Mouse (Mus musculus) left cerebral cortex, postnatal 14 days (tissue): ENCODE data around the gene Ppp1r14c. TPM values are rescaled to one million over a fixed set of nuclear protein-coding genes. Genes with fewer than 3 reads are reported as not detected.

Source experiments
- DNase-seq, 2 experiments: peaks; one replicate each; pipeline ENCODE4 v3.0.0; 2021 to 2022; ENCODE audit warnings: low spot score in 2 of 2, mixed read lengths in 1 of 2
- intact Hi-C: fragments of 180-260 bp; cut with DNase I; formaldehyde crosslinking; loops from one replicate; pipeline ENCODE4 v1.15.1; 2025
- microRNA-seq, 2 experiments: library from miRNA; unstranded; fragments of <30 nt; microRNA quantifications; one replicate each; pipeline ENCODE4 v1.2.0; 2022
- total RNA-seq, 2 experiments: library from RNA; stranded (reverse); gene quantifications; 2 replicates each; pipeline ENCODE4 v1.2.3; 2021

Ppp1r14c gene
- total RNA-seq, 2 experiments from 2014 or later, result 40.0 to 45.7 TPM

- intact Hi-C loops, result loop anchor here (5.0 kb wide), 1 partner anchor 182 kb away; no protein-coding TSS in a partner anchor
- DNase-seq, result no peak
Observed at GRCm38 (mm10) chr10:3513947-3514346, 148.1 kb downstream of the Ppp1r14c start.

Small RNAs within 50 kb of the gene (microRNA-seq; reads per million reads assigned to microRNA genes)
- 0 reads per million in 2 experiments for gene Gm24482

Other genes with a start within 250 kb of the Ppp1r14c start
- not detected for gene H60c, start 98.3 kb upstream of the Ppp1r14c start, total RNA-seq
- 1 to 10 TPM; 1.1 to 1.2 TPM for gene Iyd, start 174.2 kb downstream of the Ppp1r14c start, total RNA-seq